Comparison of ENCODE assay signal across 21 mouse cellular contexts in genomic region chr12:43641238-43641895, GRCm38 (mm10).
DNase-seq lines count a peak whose midpoint lies in the region; ATAC-seq lines count a peak whose summit lies in the region.
"Had no signal": no experiment of that assay in that cellular context is flagged by ENCODE, and none has a peak within 500 bp of the region (broad histone marks: within the 10 kb centered on the region; RNA-seq: fewer than 3 reads in every experiment).

No protein-coding gene starts in this region.

- intact Hi-C loops in left cerebral cortex, postnatal 25 days (cut with DNase I): loop anchor here (5.0 kb wide), 2 partner anchors 69 to 186 kb away; no protein-coding TSS in a partner anchor
- intact Hi-C loops in left cerebral cortex, postnatal 4 days (cut with DNase I): no loop called here

- no peak for DNase-seq in frontal cortex, postnatal 36 days (ENCODE audit: low spot score in 2 of 2)
- DNase-seq in left cerebral cortex, postnatal 25 days (ENCODE audit: low spot score in 2 of 2): peak; percentile 2 to 58
- no peak for DNase-seq in left cerebral cortex, postnatal 4 days
- peak; percentile 20 for DNase-seq in brain, embryonic 18.5 days (ENCODE audit: low read depth, low spot score)
- no peak for DNase-seq in cerebellum, adult 8-10 months
- DNase-seq: adrenal gland, adult 2 months; adrenal gland, postnatal 14 days; cerebellum, adult 11 months; cerebellum, adult 2 months; cerebellum, postnatal 10 days; cerebellum, postnatal 36 days; embryo, embryonic 11 days; gastrocnemius, postnatal 25 days; heart, adult 18-20 months; heart, postnatal 10 days; heart, postnatal 36 days had no signal

- ATAC-seq in frontal cortex, adult (ENCODE audit: low TSS enrichment): peak; percentile 99
- ATAC-seq: CD4-positive, CD25-positive, alpha-beta regulatory T cell, adult 4 months; forebrain, embryonic 13.5 days; hindbrain, embryonic 16.5 days; intestine, embryonic 15.5 days had no signal

Comparison
In these comparisons a context has a peak if more than half of its experiments do, and no peak if none do; other contexts are left out.
1. DNase-seq: peak in left cerebral cortex, postnatal 25 days (2 of 2) and brain, embryonic 18.5 days (single experiment); none in frontal cortex, postnatal 36 days (0 of 2), left cerebral cortex, postnatal 4 days (single experiment) and cerebellum, adult 8-10 months (single experiment).